Comparison of ENCODE assay signal across 8 mouse cellular contexts in genomic region chr11:36000585-36001281, GRCm38 (mm10). TPM values are rescaled to one million over a fixed set of nuclear protein-coding genes. Genes with fewer than 3 reads are reported as not detected.
DNase-seq lines count a peak whose midpoint lies in the region; ATAC-seq lines count a peak whose summit lies in the region.

No protein-coding gene starts in this region.

- peak overlapping the region; percentile 25; the same call in 1 of the 2 replicates for H3K4me3 ChIP-seq in lung, embryonic 15.5 days
- peak overlapping the region; percentile 23 for H3K4me3 ChIP-seq in forebrain, embryonic 13.5 days
- peak overlapping the region; percentile 22; the same call in 1 of the 2 replicates for H3K4me3 ChIP-seq in liver, embryonic 12.5 days
- peak overlapping the region; percentile 24 for H3K4me3 ChIP-seq in stomach, embryonic 16.5 days (replicated peaks; ENCODE audit: low read length)

- peak overlapping the region; percentile 54; the same call in 1 of the 2 replicates for H3K27ac ChIP-seq in lung, embryonic 15.5 days
- no peak overlapping the region for H3K27ac ChIP-seq in forebrain, embryonic 13.5 days
- no peak overlapping the region for H3K27ac ChIP-seq in liver, embryonic 12.5 days
- no peak overlapping the region for H3K27ac ChIP-seq in stomach, embryonic 16.5 days (ENCODE audit: low read length)

- no peak for DNase-seq in lung, adult 18-20 months
- no peak for DNase-seq in thymus, postnatal 14 days
- DNase-seq in layer of hippocampus, adult 8-10 months (ENCODE audit: low spot score in 2 of 2): no peak

- H3K36me3 ChIP-seq in lung, embryonic 15.5 days: no peaks in the 10 kb centered on the region
- no peaks in the 10 kb centered on the region for H3K36me3 ChIP-seq in forebrain, embryonic 13.5 days (ENCODE audit: poor library complexity, severe bottlenecking)
- H3K36me3 ChIP-seq in liver, embryonic 12.5 days: no peaks in the 10 kb centered on the region
- no peaks in the 10 kb centered on the region for H3K36me3 ChIP-seq in stomach, embryonic 16.5 days (ENCODE audit: control insufficient read depth, insufficient read depth, low read length)

- H3K9me3 ChIP-seq in lung, embryonic 15.5 days: no peaks in the 10 kb centered on the region
- no peaks in the 10 kb centered on the region for H3K9me3 ChIP-seq in forebrain, embryonic 13.5 days (replicated peaks)
- 0 out of 2 replicates have a peak, but pooled peaks cover 2% of the 10 kb centered on the region for H3K9me3 ChIP-seq in liver, embryonic 12.5 days (replicated peaks)
- H3K9me3 ChIP-seq in stomach, embryonic 16.5 days (replicated peaks; ENCODE audit: control insufficient read depth, low read length): no peaks in the 10 kb centered on the region

- peaks cover 11% of the 10 kb centered on the region; the same call in 1 of the 2 replicates for H3K4me1 ChIP-seq in lung, embryonic 15.5 days
- H3K4me1 ChIP-seq in forebrain, embryonic 13.5 days: peaks cover 26% of the 10 kb centered on the region
- H3K4me1 ChIP-seq in liver, embryonic 12.5 days: peaks cover 13% of the 10 kb centered on the region
- no peaks in the 10 kb centered on the region for H3K4me1 ChIP-seq in stomach, embryonic 16.5 days (ENCODE audit: control insufficient read depth, insufficient read depth, low read length)

- 6% methylated on average over 10 of the region's 10 CpGs for WGBS in lung, embryonic 15.5 days
- 5% methylated on average over 10 of the region's 10 CpGs for WGBS in forebrain, embryonic 13.5 days
- 2% methylated on average over 10 of the region's 10 CpGs for WGBS in liver, embryonic 12.5 days (ENCODE audit: insufficient replicate concordance)
- 6% methylated on average over 10 of the region's 10 CpGs for WGBS in stomach, embryonic 16.5 days

- H3K27me3 ChIP-seq in lung, embryonic 15.5 days: peaks cover 15% of the 10 kb centered on the region; the same call in 1 of the 2 replicates
- peaks cover 11% of the 10 kb centered on the region; the same call in 1 of the 2 replicates for H3K27me3 ChIP-seq in forebrain, embryonic 13.5 days
- H3K27me3 ChIP-seq in liver, embryonic 12.5 days (replicated peaks): peaks cover 26% of the 10 kb centered on the region
- peaks cover 4% of the 10 kb centered on the region; the same call in 1 of the 2 replicates for H3K27me3 ChIP-seq in stomach, embryonic 16.5 days (ENCODE audit: control insufficient read depth, insufficient read depth, low read length)

- ATAC-seq in lung, embryonic 15.5 days (ENCODE audit: borderline replicate concordance, extremely low read depth, low FRiP score, low TSS enrichment): peak; percentile 53; the same call in 1 of the 2 replicates
- peak; percentile 29 for ATAC-seq in forebrain, embryonic 13.5 days
- ATAC-seq in liver, embryonic 12.5 days: peak; percentile 73
- peak; percentile 26; the same call in 1 of the 2 replicates for ATAC-seq in stomach, embryonic 16.5 days (ENCODE audit: insufficient read depth, low FRiP score)
- ATAC-seq in inflammation-experienced regulatory T-cells, adult 6 months: no peak

- H3K4me2 ChIP-seq in lung, embryonic 15.5 days: peak overlapping the region; percentile 52
- peak overlapping the region; percentile 56 for H3K4me2 ChIP-seq in forebrain, embryonic 13.5 days
- H3K4me2 ChIP-seq in liver, embryonic 12.5 days: peak overlapping the region; percentile 63
- peak overlapping the region; percentile 51 for H3K4me2 ChIP-seq in stomach, embryonic 16.5 days (ENCODE audit: low read depth, low read length)

- H3K9ac ChIP-seq in lung, embryonic 15.5 days: no peak overlapping the region
- peak overlapping the region; percentile 30; the same call in 1 of the 2 replicates for H3K9ac ChIP-seq in forebrain, embryonic 13.5 days
- no peak overlapping the region for H3K9ac ChIP-seq in liver, embryonic 12.5 days
- no peak overlapping the region for H3K9ac ChIP-seq in stomach, embryonic 16.5 days (ENCODE audit: low read length)

RNA-seq across cellular contexts. Expression of gene Wwc1, which starts 20.4 kb away (rescaled TPM):
- 16.2 and 16.7 TPM in 2 replicates for polyA plus RNA-seq in lung, embryonic 15.5 days (2015; fragmentation: Nextera tagmentation; extraction: Ambion mirVana)
- 8.6 and 8.8 TPM in 2 replicates for polyA plus RNA-seq in forebrain, embryonic 13.5 days (2015; fragmentation: Nextera tagmentation; extraction: Ambion mirVana)
- polyA plus RNA-seq in liver, embryonic 12.5 days (2016; fragmentation: Nextera tagmentation; extraction: Ambion mirVana): 3.0 and 3.1 TPM in 2 replicates
- 5.0 and 5.8 TPM in 2 replicates for polyA plus RNA-seq in stomach, embryonic 16.5 days (2015; fragmentation: Nextera tagmentation; extraction: Ambion mirVana)
- polyA plus RNA-seq in inflammation-experienced regulatory T-cells, adult 6 months (2017; shearing (Covaris generic)): under 1 TPM in 2 of 3 experiments, not detected in 1; 0.12 to 0.17 TPM
- 10 to 100 TPM; 79.1 to 98.9 (median 90.3) TPM for total RNA-seq in layer of hippocampus, adult 8-10 months (2022)
